In genomic region chr3:94973620-94974019, GRCm38 (mm10) we compare ENCODE assay signal across 9 mouse cellular contexts. TPM values are rescaled to one million over a fixed set of nuclear protein-coding genes. Genes with fewer than 3 reads are reported as not detected.
DNase-seq lines count a peak whose midpoint lies in the region; ATAC-seq lines count a peak whose summit lies in the region.
"Had no signal": no experiment of that assay in that cellular context is flagged by ENCODE, and none has a peak within 500 bp of the region (broad histone marks: within the 10 kb centered on the region; RNA-seq: fewer than 3 reads in every experiment).

No protein-coding gene starts in this region.

- H3K4me3 ChIP-seq in kidney, embryonic 15.5 days (replicated peaks): peak overlapping the region; percentile 95
- peak overlapping the region; percentile 73 for H3K4me3 ChIP-seq in embryonic facial prominence, embryonic 10.5 days
- H3K4me3 ChIP-seq in intestine, embryonic 15.5 days (replicated peaks): no peak overlapping the region; the same call in 1 of the 2 replicates
- H3K4me3 ChIP-seq in midbrain, embryonic 15.5 days: peak overlapping the region; percentile 61; the same call in 1 of the 2 replicates

- H3K27ac ChIP-seq in kidney, embryonic 15.5 days: no peak overlapping the region
- H3K27ac ChIP-seq in embryonic facial prominence, embryonic 10.5 days (replicated peaks): no peak overlapping the region; the same call in 1 of the 2 replicates
- no peak overlapping the region for H3K27ac ChIP-seq in intestine, embryonic 15.5 days
- H3K27ac ChIP-seq in midbrain, embryonic 15.5 days: no peak overlapping the region

- ATAC-seq in kidney, embryonic 15.5 days (replicated peaks; ENCODE audit: low FRiP score): no peak
- no peak for ATAC-seq in intestine, embryonic 15.5 days
- no peak for ATAC-seq in midbrain, embryonic 15.5 days (replicated peaks)

- WGBS in kidney, embryonic 15.5 days: 91% methylated on average over 5 of the region's 5 CpGs
- WGBS in embryonic facial prominence, embryonic 10.5 days: 89% methylated on average over 5 of the region's 5 CpGs
- WGBS in intestine, embryonic 15.5 days: 79% methylated on average over 5 of the region's 5 CpGs
- WGBS in midbrain, embryonic 15.5 days: 80% methylated on average over 5 of the region's 5 CpGs

- DNase-seq in kidney, postnatal 4 days: no peak
- no peak for DNase-seq in embryonic facial prominence, embryonic 10.5 days (ENCODE audit: low spot score)
- no peak for DNase-seq in urinary bladder, adult 18-20 months (ENCODE audit: low spot score in 2 of 2)
- no peak for DNase-seq in cerebellum, postnatal 10 days
- no peak for DNase-seq in embryo, embryonic 10 days (ENCODE audit: low spot score)
- DNase-seq: lung, postnatal 36 days had no signal

- no peaks in the 10 kb centered on the region for H3K9me3 ChIP-seq in kidney, embryonic 15.5 days (replicated peaks)
- H3K9me3 ChIP-seq in embryonic facial prominence, embryonic 10.5 days: no peaks in the 10 kb centered on the region
- H3K9me3 ChIP-seq in intestine, embryonic 15.5 days: no peaks in the 10 kb centered on the region
- no peaks in the 10 kb centered on the region for H3K9me3 ChIP-seq in midbrain, embryonic 15.5 days

- peaks cover 16% of the 10 kb centered on the region for H3K4me1 ChIP-seq in kidney, embryonic 15.5 days
- H3K4me1 ChIP-seq in embryonic facial prominence, embryonic 10.5 days: peaks cover 19% of the 10 kb centered on the region
- peaks cover 12% of the 10 kb centered on the region; the same call in 1 of the 2 replicates for H3K4me1 ChIP-seq in intestine, embryonic 15.5 days (replicated peaks)
- peaks cover 23% of the 10 kb centered on the region for H3K4me1 ChIP-seq in midbrain, embryonic 15.5 days

- no peaks in the 10 kb centered on the region for H3K27me3 ChIP-seq in kidney, embryonic 15.5 days
- H3K27me3 ChIP-seq in embryonic facial prominence, embryonic 10.5 days (replicated peaks; ENCODE audit: low read depth, poor library complexity, severe bottlenecking): no peaks in the 10 kb centered on the region
- no peaks in the 10 kb centered on the region for H3K27me3 ChIP-seq in intestine, embryonic 15.5 days (replicated peaks)
- no peaks in the 10 kb centered on the region for H3K27me3 ChIP-seq in midbrain, embryonic 15.5 days (replicated peaks)

- H3K9ac ChIP-seq in kidney, embryonic 15.5 days: no peak overlapping the region
- H3K9ac ChIP-seq in intestine, embryonic 15.5 days: no peak overlapping the region
- no peak overlapping the region for H3K9ac ChIP-seq in midbrain, embryonic 15.5 days

- peaks cover 12% of the 10 kb centered on the region for H3K36me3 ChIP-seq in kidney, embryonic 15.5 days
- H3K36me3 ChIP-seq in embryonic facial prominence, embryonic 10.5 days (replicated peaks): peaks cover 15% of the 10 kb centered on the region
- no peaks in the 10 kb centered on the region for H3K36me3 ChIP-seq in intestine, embryonic 15.5 days
- no peaks in the 10 kb centered on the region for H3K36me3 ChIP-seq in midbrain, embryonic 15.5 days (replicated peaks)

- H3K4me2 ChIP-seq in kidney, embryonic 15.5 days: peak overlapping the region; percentile 66
- peak overlapping the region; percentile 73; the same call in 1 of the 2 replicates for H3K4me2 ChIP-seq in intestine, embryonic 15.5 days (replicated peaks)
- H3K4me2 ChIP-seq in midbrain, embryonic 15.5 days: peak overlapping the region; percentile 65

RNA-seq across cellular contexts. Expression of gene Pi4kb, which starts 0.9 kb away (rescaled TPM):
- polyA plus RNA-seq in kidney, embryonic 15.5 days (2015; fragmentation: Nextera tagmentation; extraction: Ambion mirVana): 21.4 and 27.5 TPM in 2 replicates
- 23.8 and 24.4 TPM in 2 replicates for polyA plus RNA-seq in embryonic facial prominence, embryonic 10.5 days (2016; fragmentation: Nextera tagmentation; extraction: Ambion mirVana)
- 19.8 and 22.6 TPM in 2 replicates for polyA plus RNA-seq in intestine, embryonic 15.5 days (2015; fragmentation: Nextera tagmentation; extraction: Ambion mirVana)
- 22.5 and 24.6 TPM in 2 replicates for polyA plus RNA-seq in midbrain, embryonic 15.5 days (2015; fragmentation: Nextera tagmentation; extraction: Ambion mirVana)

RNA-seq across cellular contexts. Expression of gene Rfx5, which starts 19.7 kb away (rescaled TPM):
- polyA plus RNA-seq in kidney, embryonic 15.5 days (2015; fragmentation: Nextera tagmentation; extraction: Ambion mirVana): 8.9 and 10.8 TPM in 2 replicates
- polyA plus RNA-seq in embryonic facial prominence, embryonic 10.5 days (2016; fragmentation: Nextera tagmentation; extraction: Ambion mirVana): 6.9 and 7.0 TPM in 2 replicates
- polyA plus RNA-seq in intestine, embryonic 15.5 days (2015; fragmentation: Nextera tagmentation; extraction: Ambion mirVana): 6.2 and 6.9 TPM in 2 replicates
- 6.5 and 7.0 TPM in 2 replicates for polyA plus RNA-seq in midbrain, embryonic 15.5 days (2015; fragmentation: Nextera tagmentation; extraction: Ambion mirVana)

RNA-seq across cellular contexts. Expression of gene Selenbp1, which starts 40.8 kb away (rescaled TPM):
- 60.6 and 62.4 TPM in 2 replicates for polyA plus RNA-seq in kidney, embryonic 15.5 days (2015; fragmentation: Nextera tagmentation; extraction: Ambion mirVana)
- polyA plus RNA-seq in embryonic facial prominence, embryonic 10.5 days (2016; fragmentation: Nextera tagmentation; extraction: Ambion mirVana): 6.4 and 7.7 TPM in 2 replicates
- polyA plus RNA-seq in intestine, embryonic 15.5 days (2015; fragmentation: Nextera tagmentation; extraction: Ambion mirVana): 108 and 123 TPM in 2 replicates
- 11.2 and 14.0 TPM in 2 replicates for polyA plus RNA-seq in midbrain, embryonic 15.5 days (2015; fragmentation: Nextera tagmentation; extraction: Ambion mirVana)

RNA-seq across cellular contexts. Expression of gene Zfp687, which starts 41.6 kb away (rescaled TPM):
- 28.6 and 32.4 TPM in 2 replicates for polyA plus RNA-seq in kidney, embryonic 15.5 days (2015; fragmentation: Nextera tagmentation; extraction: Ambion mirVana)
- polyA plus RNA-seq in embryonic facial prominence, embryonic 10.5 days (2016; fragmentation: Nextera tagmentation; extraction: Ambion mirVana): 34.9 and 36.9 TPM in 2 replicates
- polyA plus RNA-seq in intestine, embryonic 15.5 days (2015; fragmentation: Nextera tagmentation; extraction: Ambion mirVana): 17.4 and 19.9 TPM in 2 replicates
- 20.7 and 21.2 TPM in 2 replicates for polyA plus RNA-seq in midbrain, embryonic 15.5 days (2015; fragmentation: Nextera tagmentation; extraction: Ambion mirVana)
